Mouse (Mus musculus): ENCODE data around the gene Ppa2. TPM values are rescaled to one million over a fixed set of nuclear protein-coding genes. Genes with fewer than 3 reads are reported as not detected.

Gene Ppa2
- total and polyA plus RNA-seq, 3 experiments, result 33.6 to 36.3 TPM; not detected in 1

DNA sequence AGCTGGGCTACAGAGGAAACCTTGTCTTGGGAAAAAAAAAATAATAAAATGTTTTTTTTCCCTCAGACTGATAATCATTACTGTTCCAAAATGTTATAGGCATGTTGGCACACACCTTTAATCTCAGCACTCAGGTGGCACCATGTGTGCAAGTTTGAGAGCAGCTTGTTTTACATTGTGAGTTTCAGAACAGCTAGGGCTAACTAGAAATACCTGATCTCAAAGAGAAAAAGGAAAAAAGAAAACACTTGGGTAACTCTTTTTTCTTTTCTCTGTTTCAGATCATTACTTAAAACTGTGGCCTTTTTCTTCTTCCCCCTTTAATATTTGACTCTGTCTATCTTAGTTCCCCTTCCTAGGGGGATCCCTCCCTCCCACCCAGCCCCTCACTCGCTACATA lies 51.5 kb downstream of the Ppa2 start:
- DNase-seq (ENCODE audit: low read depth, low spot score), result no peak
- H3K4me3 ChIP-seq (ENCODE audit: control insufficient read depth in 1 of 2, insufficient read depth in 1 of 2, low read depth in 2 of 2, low read length in 2 of 2), result no peak overlapping the region
- H3K9ac ChIP-seq (ENCODE audit: control insufficient read depth, low read depth, low read length, poor library complexity, severe bottlenecking), result no peak overlapping the region
- no peaks in the 10 kb centered on the region for H3K4me1 ChIP-seq (ENCODE audit: control insufficient read depth in 1 of 2, insufficient read depth in 2 of 2, low read length in 2 of 2)
- no peak overlapping the region for H3K27ac ChIP-seq (ENCODE audit: control insufficient read depth, low read depth, low read length)
- H3K36me3 ChIP-seq (ENCODE audit: control insufficient read depth in 1 of 2, insufficient read depth in 2 of 2, low read length in 2 of 2), result no peaks in the 10 kb centered on the region
- no peaks in the 10 kb centered on the region for H3K27me3 ChIP-seq (ENCODE audit: control insufficient read depth in 1 of 2, insufficient read depth in 2 of 2, low read length in 2 of 2)
- TF ChIP-seq POLR2AphosphoS2 (IDR thresholded peaks at IDR 0.05; ENCODE audit: low read length) (no peak), TBP (IDR thresholded peaks at IDR 0.05; ENCODE audit: low read depth, low read length) (no peak)
- no peaks in the 10 kb centered on the region for H3K79me2 ChIP-seq (ENCODE audit: control insufficient read depth, insufficient read depth, low read length, poor library complexity)
- no peaks in the 10 kb centered on the region for H3K9me3 ChIP-seq (replicated peaks; ENCODE audit: insufficient read depth, low read length)

DNA sequence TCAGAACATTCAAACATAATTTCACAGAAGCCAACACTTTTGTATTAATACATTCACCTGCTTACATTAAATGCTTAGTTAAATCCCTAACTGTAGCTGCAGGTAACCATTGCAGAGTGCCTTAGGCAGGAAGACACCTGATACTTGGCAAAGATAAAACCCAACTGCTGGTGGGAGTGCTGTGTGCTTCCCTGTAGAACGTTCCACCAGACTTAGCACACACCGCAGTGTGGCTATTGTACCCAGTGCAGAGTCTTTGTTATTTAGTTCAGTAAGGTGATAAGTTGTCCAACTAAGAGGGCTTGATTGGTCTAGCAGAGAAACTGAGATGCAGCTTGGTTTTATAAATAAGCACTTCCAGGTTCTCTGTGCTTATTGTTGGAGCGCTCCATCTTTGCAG lies 54.2 kb downstream of the Ppa2 start:
- Histone ChIP-seq H3K4me1 (ENCODE audit: control insufficient read depth in 1 of 2, insufficient read depth in 2 of 2, low read length in 2 of 2) (no peaks in the 10 kb centered on the region), H3K27me3 (ENCODE audit: control insufficient read depth in 1 of 2, insufficient read depth in 2 of 2, low read length in 2 of 2) (no peaks in the 10 kb centered on the region), H3K36me3 (ENCODE audit: control insufficient read depth in 1 of 2, insufficient read depth in 2 of 2, low read length in 2 of 2) (no peaks in the 10 kb centered on the region), H3K79me2 (ENCODE audit: control insufficient read depth, insufficient read depth, low read length, poor library complexity) (no peaks in the 10 kb centered on the region), H3K4me3 (ENCODE audit: control insufficient read depth in 1 of 2, insufficient read depth in 1 of 2, low read depth in 2 of 2, low read length in 2 of 2) (no peak overlapping the region), H3K27ac (ENCODE audit: control insufficient read depth, low read depth, low read length) (no peak overlapping the region), H3K9ac (ENCODE audit: control insufficient read depth, low read depth, low read length, poor library complexity, severe bottlenecking) (no peak overlapping the region), H3K9me3 (replicated peaks; ENCODE audit: insufficient read depth, low read length) (no peaks in the 10 kb centered on the region)
- no peak for TF ChIP-seq MEF2A (IDR thresholded peaks at IDR 0.05; ENCODE audit: extremely low read depth, insufficient replicate concordance, low read depth, low read length, poor library complexity, severe bottlenecking)
- DNase-seq (ENCODE audit: low read depth, low spot score), result no peak

DNA sequence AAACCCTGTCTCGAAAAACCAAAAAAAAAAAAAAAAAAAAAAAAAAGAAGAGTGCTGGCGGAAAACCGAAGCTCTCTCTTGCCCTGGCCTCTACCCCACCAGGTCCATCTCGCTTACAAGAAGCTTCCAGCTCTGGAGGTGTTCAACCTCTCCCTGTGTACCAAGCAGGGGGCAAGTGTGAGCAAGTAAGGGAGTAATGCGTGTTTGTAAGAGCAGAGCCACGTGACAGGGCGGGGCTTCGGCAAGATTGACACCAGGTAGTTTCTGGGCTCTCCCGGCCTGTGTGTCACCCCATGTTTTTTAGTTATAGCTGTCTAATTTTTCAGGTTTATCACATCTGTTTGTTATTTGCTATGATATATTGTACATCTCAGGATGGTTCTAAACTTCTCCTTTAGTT lies 56.2 kb downstream of the Ppa2 start:
- TF ChIP-seq MAX (IDR thresholded peaks at IDR 0.05; ENCODE audit: low read length), result no peak
- no peak for TF ChIP-seq ETS1 (IDR thresholded peaks at IDR 0.05; ENCODE audit: low read depth, low read length)
- TF ChIP-seq GABPA (IDR thresholded peaks at IDR 0.05; ENCODE audit: low read depth, low read length), result no peak
- no peak for TF ChIP-seq USF2 (IDR thresholded peaks at IDR 0.05; ENCODE audit: borderline replicate concordance in 1 of 2, insufficient read depth in 1 of 2, low read depth in 1 of 2, low read length in 2 of 2)
- no peak for TF ChIP-seq SMC3 (IDR thresholded peaks at IDR 0.05; ENCODE audit: low read depth, low read length)
- TF ChIP-seq GATA1 (IDR thresholded peaks at IDR 0.05; ENCODE audit: low read depth, low read length), result no peak
- no peak for TF ChIP-seq E2F4 (IDR thresholded peaks at IDR 0.05; ENCODE audit: borderline replicate concordance, low read depth, low read length)
- no peak for TF ChIP-seq BHLHE40 (IDR thresholded peaks at IDR 0.05; ENCODE audit: borderline replicate concordance, low read depth, low read length)
- no peak for TF ChIP-seq ZNF384 (IDR thresholded peaks at IDR 0.05; ENCODE audit: low read depth, low read length)
- no peak for TF ChIP-seq KAT2A (conservative IDR thresholded peaks at IDR 0.05; ENCODE audit: low read depth, low read length)
- TF ChIP-seq TBP (IDR thresholded peaks at IDR 0.05; ENCODE audit: low read depth, low read length), result no peak

More for the DNA sequence above, 56.2 kb downstream of the Ppa2 start:
- Histone ChIP-seq H3K79me2 (ENCODE audit: control insufficient read depth, insufficient read depth, low read length, poor library complexity) (no peaks in the 10 kb centered on the region), H3K36me3 (ENCODE audit: control insufficient read depth in 1 of 2, insufficient read depth in 2 of 2, low read length in 2 of 2) (no peaks in the 10 kb centered on the region), H3K9ac (ENCODE audit: control insufficient read depth, low read depth, low read length, poor library complexity, severe bottlenecking) (no peak overlapping the region), H3K9me3 (replicated peaks; ENCODE audit: insufficient read depth, low read length) (no peaks in the 10 kb centered on the region), H3K27ac (ENCODE audit: control insufficient read depth, low read depth, low read length) (no peak overlapping the region), H3K4me1 (ENCODE audit: control insufficient read depth in 1 of 2, insufficient read depth in 2 of 2, low read length in 2 of 2) (no peaks in the 10 kb centered on the region), H3K4me3 (ENCODE audit: control insufficient read depth in 1 of 2, insufficient read depth in 1 of 2, low read depth in 2 of 2, low read length in 2 of 2) (no peak overlapping the region), H3K27me3 (ENCODE audit: control insufficient read depth in 1 of 2, insufficient read depth in 2 of 2, low read length in 2 of 2) (no peaks in the 10 kb centered on the region)
- DNase-seq (ENCODE audit: low read depth, low spot score), result no peak

Data from MEL (cell line).